Mouse (Mus musculus) mature B cell (primary cell): ENCODE results near the gene Zmynd8.

Experiments used
- in situ Hi-C: fragments of 300-500 bp; cut with MboI; formaldehyde crosslinking; loops from 2 replicates; pipeline ENCODE4 v1.14.3; 2019

The Zmynd8 gene

GRCm38 (mm10) chr2:165898202-165899194 lies at the start of gene Zmynd8:
Gene Zmynd8 (minus strand): TSS chr2:165899016.
- in situ Hi-C loops, result no loop called here

GRCm38 (mm10) chr2:165948007-165948406 lies 49.2 kb upstream of the Zmynd8 start:
- in situ Hi-C loops, result no loop called here

- in situ Hi-C loops, result no loop called here
Measured at GRCm38 (mm10) chr2:165946046-165946564, 47.3 kb upstream of the Zmynd8 start.

- in situ Hi-C loops, result no loop called here
Measured at GRCm38 (mm10) chr2:165944576-165945351, 45.9 kb upstream of the Zmynd8 start.

GRCm38 (mm10) chr2:165943113-165943512 lies 44.3 kb upstream of the Zmynd8 start:
- in situ Hi-C loops, result no loop called here

GRCm38 (mm10) chr2:165936106-165936505 lies 37.3 kb upstream of the Zmynd8 start:
- in situ Hi-C loops, result no loop called here

- in situ Hi-C loops, result no loop called here
Measured at GRCm38 (mm10) chr2:165927705-165928104, 28.9 kb upstream of the Zmynd8 start.

- in situ Hi-C loops, result no loop called here
Measured at GRCm38 (mm10) chr2:165926191-165926590, 27.4 kb upstream of the Zmynd8 start.

- in situ Hi-C loops, result no loop called here
Measured at GRCm38 (mm10) chr2:165925144-165925543, 26.3 kb upstream of the Zmynd8 start.

- in situ Hi-C loops, result no loop called here
Measured at GRCm38 (mm10) chr2:165924695-165925094, 25.9 kb upstream of the Zmynd8 start.

- in situ Hi-C loops, result no loop called here
Measured at GRCm38 (mm10) chr2:165923715-165924114, 24.9 kb upstream of the Zmynd8 start.

- in situ Hi-C loops, result no loop called here
Measured at GRCm38 (mm10) chr2:165922994-165923393, 24.2 kb upstream of the Zmynd8 start.

- in situ Hi-C loops, result no loop called here
Measured at GRCm38 (mm10) chr2:165922047-165922728, 23.4 kb upstream of the Zmynd8 start.

- in situ Hi-C loops, result loop anchor here (5.0 to 10.0 kb wide), 2 partner anchors 92 to 131 kb away; no protein-coding TSS in a partner anchor
Measured at GRCm38 (mm10) chr2:165914298-165914697, 15.5 kb upstream of the Zmynd8 start.

- in situ Hi-C loops, result loop anchor here (5.0 to 10.0 kb wide), 2 partner anchors 91 to 132 kb away; no protein-coding TSS in a partner anchor
Measured at GRCm38 (mm10) chr2:165913073-165913472, 14.3 kb upstream of the Zmynd8 start.

GRCm38 (mm10) chr2:165909731-165910130 lies 10.9 kb upstream of the Zmynd8 start:
- in situ Hi-C loops, result loop anchor here (5.0 to 10.0 kb wide), 2 partner anchors 87 to 135 kb away; no protein-coding TSS in a partner anchor

GRCm38 (mm10) chr2:165907199-165907598 lies 8.4 kb upstream of the Zmynd8 start:
- in situ Hi-C loops, result no loop called here

GRCm38 (mm10) chr2:165906332-165906945 lies 7.6 kb upstream of the Zmynd8 start:
- in situ Hi-C loops, result no loop called here

- in situ Hi-C loops, result no loop called here
Measured at GRCm38 (mm10) chr2:165901127-165901384, 2.2 kb upstream of the Zmynd8 start.

- in situ Hi-C loops, result no loop called here
Measured at GRCm38 (mm10) chr2:165900351-165901126, 1.7 kb upstream of the Zmynd8 start.

GRCm38 (mm10) chr2:165899923-165900322 lies 1.1 kb upstream of the Zmynd8 start:
- in situ Hi-C loops, result no loop called here
